Mouse (Mus musculus) liver (tissue): Measurements from ENCODE around the gene Tmem144.
A peak's percentile ranks its signal among the peaks of the same experiment; 100 is the strongest.

Source experiments
- DNase-seq: peaks from one replicate; pipeline ENCODE4 v3.0.0-alpha.2; 2020; ENCODE audit warnings: mixed read lengths

Tmem144 gene

GRCm38 (mm10) chr3:79858221-79858620, 5.6 kb upstream of the Tmem144 start:
- DNase-seq, result no peak

GRCm38 (mm10) chr3:79857780-79858179, 5.2 kb upstream of the Tmem144 start:
- no peak for DNase-seq

- DNase-seq, result peak; percentile 52
Observed at GRCm38 (mm10) chr3:79852108-79852507, 465 bp downstream of the Tmem144 start.

GRCm38 (mm10) chr3:79850656-79851055, 1.9 kb downstream of the Tmem144 start:
- no peak for DNase-seq

- DNase-seq, result peak; percentile 26
Observed at GRCm38 (mm10) chr3:79849621-79850020, 3.0 kb downstream of the Tmem144 start.

- no peak for DNase-seq
Observed at GRCm38 (mm10) chr3:79848841-79849240, 3.7 kb downstream of the Tmem144 start.

- DNase-seq, result no peak
Observed at GRCm38 (mm10) chr3:79846633-79847032, 5.9 kb downstream of the Tmem144 start.

- no peak for DNase-seq
Observed at GRCm38 (mm10) chr3:79843999-79844398, 8.6 kb downstream of the Tmem144 start.

- peak; percentile 63 for DNase-seq
Observed at GRCm38 (mm10) chr3:79842616-79843016, 10.0 kb downstream of the Tmem144 start.

- peak; percentile 76 for DNase-seq
Observed at GRCm38 (mm10) chr3:79842165-79842564, 10.4 kb downstream of the Tmem144 start.

- DNase-seq, result no peak
Observed at GRCm38 (mm10) chr3:79841475-79841874, 11.1 kb downstream of the Tmem144 start.

- DNase-seq, result no peak
Observed at GRCm38 (mm10) chr3:79838751-79839150, 13.8 kb downstream of the Tmem144 start.

GRCm38 (mm10) chr3:79829289-79829688, 23.3 kb downstream of the Tmem144 start:
- DNase-seq, result no peak

- DNase-seq, result no peak
Observed at GRCm38 (mm10) chr3:79825067-79825780, 27.3 kb downstream of the Tmem144 start.

GRCm38 (mm10) chr3:79823176-79823575, 29.4 kb downstream of the Tmem144 start:
- DNase-seq, result no peak

- no peak for DNase-seq
Observed at GRCm38 (mm10) chr3:79821131-79821530, 31.4 kb downstream of the Tmem144 start.

- no peak for DNase-seq
Observed at GRCm38 (mm10) chr3:79818202-79818995, 34.2 kb downstream of the Tmem144 start.

- DNase-seq, result no peak
Observed at GRCm38 (mm10) chr3:79816229-79816628, 36.3 kb downstream of the Tmem144 start.

- DNase-seq, result peak; percentile 67
Observed at GRCm38 (mm10) chr3:79813814-79814490, 38.6 kb downstream of the Tmem144 start.

- no peak for DNase-seq
Observed at GRCm38 (mm10) chr3:79812042-79812441, 40.5 kb downstream of the Tmem144 start.

- no peak for DNase-seq
Observed at GRCm38 (mm10) chr3:79811632-79812031, 40.9 kb downstream of the Tmem144 start.

GRCm38 (mm10) chr3:79810563-79810962, 42.0 kb downstream of the Tmem144 start:
- DNase-seq, result no peak

GRCm38 (mm10) chr3:79809180-79809567, 43.4 kb downstream of the Tmem144 start:
- peak; percentile 64 for DNase-seq
